Mouse (Mus musculus) stomach, embryonic 14.5 days (tissue): ENCODE measurements around the gene Nav2. TPM values are rescaled to one million over a fixed set of nuclear protein-coding genes. Genes with fewer than 3 reads are reported as not detected.
A peak's percentile ranks its signal among the peaks of the same experiment; 100 is the strongest.

Source experiments
- ATAC-seq: fragments of 200-750 bp; cut with Nextera tagmentation; 2 replicates; pipeline ENCODE4 v1.8.0; 2017; ENCODE audit warnings: low read depth, moderate TSS enrichment; ENCODE audit not compliant: insufficient number of reproducible peaks, insufficient read depth, low FRiP score
- H3K27ac ChIP-seq: fragments of 300-500 bp; sonication (generic); 2 replicates; pipeline ENCODE4 v1.5.1; 2014; ENCODE audit warnings: mild to moderate bottlenecking, low read length, moderate library complexity, mixed read lengths
- H3K27me3 ChIP-seq: fragments of 300-500 bp; sonication (generic); 2 replicates; pipeline ENCODE4 v1.6.1; 2014; ENCODE audit warnings: low read length, control low read depth, mixed read lengths; ENCODE audit not compliant: control insufficient read depth, insufficient read depth
- H3K36me3 ChIP-seq: fragments of 300-500 bp; sonication (generic); 2 replicates; pipeline ENCODE4 v1.6.1; 2014; ENCODE audit warnings: mild to moderate bottlenecking, control low read depth, low read length, moderate library complexity, mixed read lengths; ENCODE audit not compliant: control insufficient read depth, insufficient read depth
- H3K4me1 ChIP-seq: fragments of 300-500 bp; sonication (generic); 2 replicates; pipeline ENCODE4 v1.6.1; 2014; ENCODE audit warnings: low read length, control low read depth, mixed read lengths; ENCODE audit not compliant: control insufficient read depth, insufficient read depth
- H3K4me2 ChIP-seq: fragments of 300-500 bp; sonication (generic); replicated peaks from 2 replicates; pipeline ENCODE4 v1.6.1; 2014; ENCODE audit warnings: low read depth, low read length, control low read depth
- H3K4me3 ChIP-seq: fragments of 300-500 bp; sonication (generic); 2 replicates; pipeline ENCODE4 v1.5.1; 2014; ENCODE audit warnings: low read depth, low read length, control low read depth
- H3K9ac ChIP-seq: fragments of 300-500 bp; sonication (generic); replicated peaks from 2 replicates; pipeline ENCODE4 v1.6.1; 2014; ENCODE audit warnings: low read depth, mild to moderate bottlenecking, control low read depth, low read length, moderate library complexity, mixed read lengths
- H3K9me3 ChIP-seq: fragments of 300-500 bp; sonication (generic); 2 replicates; pipeline ENCODE4 v1.6.1; 2016; ENCODE audit warnings: low read depth, low read length, control low read depth; ENCODE audit not compliant: control insufficient read depth
- WGBS: fragments of 180-500 bp; shearing (Covaris S2); extraction: QIAGEN DNeasy Blood & Tissue Kit; methylation state at CpG from one replicate; pipeline ENCODE4 v1.1.7; 2014; 5-methylcytosine and 5-hydroxymethylcytosine counted together
- polyA plus RNA-seq: library from polyadenylated mRNA; unstranded; fragments of >200 nt; fragmentation: Nextera tagmentation; extraction: Ambion mirVana; gene quantifications from 2 replicates; pipeline ENCODE4 v1.2.1, GENCODE M21; 2014

Gene Nav2
- polyA plus RNA-seq, 1 experiment from 2014 or later, result 41.1 TPM

DNA sequence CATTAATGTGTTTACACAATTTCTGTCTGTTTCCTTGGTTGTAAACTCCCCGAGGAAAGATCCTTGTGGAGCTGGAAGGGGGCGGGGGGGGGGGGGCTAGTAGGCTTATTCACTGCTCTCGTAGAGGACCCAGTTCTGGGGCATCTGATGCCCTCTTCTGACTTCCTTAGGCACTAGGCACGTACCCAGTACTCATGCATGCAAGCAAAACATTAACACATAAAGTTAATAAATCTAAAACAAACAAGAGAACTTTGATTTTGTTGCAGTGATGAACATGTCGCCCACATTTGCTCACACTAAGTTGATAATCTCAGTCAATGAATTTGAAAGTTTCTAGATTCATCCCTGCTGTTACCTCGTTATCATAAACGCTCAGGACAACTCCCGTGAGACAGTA is 325.8 kb downstream of the Nav2 start:
- Histone ChIP-seq H3K4me2 (no peak overlapping the region), H3K9me3 (no peaks in the 10 kb centered on the region), H3K4me3 (no peak overlapping the region), H3K9ac (no peak overlapping the region), H3K27ac (no peak overlapping the region), H3K36me3 (no peaks in the 10 kb centered on the region), H3K4me1 (peaks cover 20% of the 10 kb centered on the region; the same call in 1 of the 2 replicates), H3K27me3 (no peaks in the 10 kb centered on the region)
- 55% methylated on average over 8 of the region's 8 CpGs for WGBS
- ATAC-seq, result no peak

DNA sequence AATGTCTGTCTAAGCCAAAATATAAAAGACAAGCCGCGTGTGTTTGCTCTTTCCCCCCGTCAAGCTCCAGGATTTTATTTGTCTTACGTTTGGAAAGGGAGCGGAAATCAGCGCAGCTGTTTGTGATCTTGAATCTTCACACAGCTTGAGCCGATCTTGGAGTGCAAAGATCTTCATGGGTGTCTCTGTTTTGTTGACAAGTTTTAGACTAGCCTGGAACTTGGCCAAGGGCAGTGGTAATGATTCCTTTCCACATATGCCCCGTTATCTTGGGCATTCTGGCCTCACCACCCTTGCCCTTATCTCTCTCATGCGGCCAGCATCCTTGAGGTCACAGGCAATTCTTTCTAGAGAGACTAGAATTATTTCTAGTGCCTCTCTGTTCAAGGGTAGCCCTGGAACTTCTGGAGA is 326.8 kb downstream of the Nav2 start:
- WGBS, result 44% methylated on average over 9 of the region's 9 CpGs
- Histone ChIP-seq H3K4me2 (no peak overlapping the region), H3K27me3 (no peaks in the 10 kb centered on the region), H3K36me3 (no peaks in the 10 kb centered on the region), H3K27ac (peak overlapping the region; percentile 87), H3K9me3 (no peaks in the 10 kb centered on the region), H3K4me1 (peaks cover 20% of the 10 kb centered on the region; the same call in 1 of the 2 replicates), H3K4me3 (no peak overlapping the region), H3K9ac (no peak overlapping the region)
- no peak for ATAC-seq

DNA sequence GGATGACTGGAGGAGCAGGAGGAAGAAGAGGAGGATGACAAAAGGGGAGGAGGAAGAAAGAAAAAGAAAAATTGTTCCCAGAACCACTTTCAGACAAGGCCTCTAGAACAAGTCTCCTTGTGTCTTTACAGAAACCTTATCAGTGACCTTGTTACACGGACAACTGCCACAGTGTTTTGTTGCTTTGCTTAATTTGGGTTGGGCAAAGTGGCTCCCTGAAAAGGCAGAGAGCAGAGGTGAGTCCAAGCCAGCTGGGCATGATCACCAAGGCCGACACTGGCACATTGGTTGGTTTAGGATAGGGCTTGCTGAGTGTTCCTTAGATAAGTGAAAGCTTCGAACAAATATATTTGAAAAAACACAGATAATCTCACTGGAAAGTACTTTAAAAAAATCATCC is 327.3 kb downstream of the Nav2 start:
- Histone ChIP-seq H3K27ac (peak overlapping the region; percentile 87), H3K27me3 (no peaks in the 10 kb centered on the region), H3K9me3 (no peaks in the 10 kb centered on the region), H3K4me1 (peaks cover 20% of the 10 kb centered on the region; the same call in 1 of the 2 replicates), H3K4me3 (no peak overlapping the region), H3K4me2 (no peak overlapping the region), H3K9ac (no peak overlapping the region), H3K36me3 (no peaks in the 10 kb centered on the region)
- WGBS, result 59% methylated on average over 3 of the region's 3 CpGs
- no peak for ATAC-seq

DNA sequence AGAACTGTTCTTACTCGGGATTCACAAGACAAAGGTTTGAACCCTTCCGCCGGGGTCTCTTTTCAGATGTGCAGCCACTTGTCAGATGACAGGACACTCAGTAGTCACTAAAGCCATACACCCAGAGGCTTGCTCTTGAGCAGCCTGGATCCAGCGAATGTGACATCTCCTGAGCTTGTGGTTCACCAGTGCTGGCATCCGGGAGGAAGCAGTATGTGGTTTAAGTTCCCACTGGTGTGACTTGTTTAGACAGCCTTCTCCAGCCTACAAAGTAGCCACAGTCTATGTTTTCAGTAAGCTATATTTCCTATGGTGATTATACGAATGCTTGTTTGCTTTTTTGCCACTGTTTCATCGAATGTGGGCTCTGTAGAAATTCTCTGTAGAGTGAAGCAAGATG is 331.9 kb downstream of the Nav2 start:
- Histone ChIP-seq H3K36me3 (no peaks in the 10 kb centered on the region), H3K9me3 (no peaks in the 10 kb centered on the region), H3K27ac (no peak overlapping the region), H3K4me2 (no peak overlapping the region), H3K9ac (no peak overlapping the region), H3K27me3 (no peaks in the 10 kb centered on the region), H3K4me3 (no peak overlapping the region), H3K4me1 (0 out of 2 replicates have a peak, but pooled peaks cover 8% of the 10 kb centered on the region)
- 84% methylated on average over 7 of the region's 7 CpGs for WGBS
- ATAC-seq, result no peak

DNA sequence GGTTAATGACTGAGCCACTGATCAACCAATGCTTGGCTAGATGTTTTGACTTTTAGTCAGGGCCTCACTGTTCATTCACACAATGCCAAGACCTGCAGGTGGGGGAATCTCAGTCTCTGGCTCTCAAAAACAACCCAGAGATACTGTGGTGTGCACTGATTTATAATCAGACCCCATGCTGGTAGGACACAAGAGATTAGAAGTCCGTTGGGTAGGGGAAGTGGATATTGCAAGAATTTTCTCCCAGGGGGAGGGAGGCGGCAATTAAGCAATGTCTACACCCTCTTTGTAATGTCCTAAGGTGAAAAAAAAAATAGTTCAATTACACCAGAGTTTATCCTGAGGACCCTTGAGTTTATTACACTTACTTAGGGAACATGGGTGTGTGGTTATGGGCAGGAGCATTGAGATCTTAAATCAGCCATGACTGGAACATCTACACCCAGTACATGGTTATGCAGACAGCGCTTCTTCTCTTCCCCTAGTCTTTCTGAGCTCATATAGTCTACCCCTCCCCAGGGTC is 332.8 kb downstream of the Nav2 start:
- Histone ChIP-seq H3K27ac (peak overlapping the region; percentile 62; the same call in 1 of the 2 replicates), H3K36me3 (no peaks in the 10 kb centered on the region), H3K27me3 (no peaks in the 10 kb centered on the region), H3K9me3 (no peaks in the 10 kb centered on the region), H3K4me2 (no peak overlapping the region), H3K9ac (no peak overlapping the region), H3K4me1 (0 out of 2 replicates have a peak, but pooled peaks cover 3% of the 10 kb centered on the region), H3K4me3 (no peak overlapping the region)
- WGBS, result 71% methylated on average over 3 of the region's 3 CpGs
- no peak for ATAC-seq

DNA sequence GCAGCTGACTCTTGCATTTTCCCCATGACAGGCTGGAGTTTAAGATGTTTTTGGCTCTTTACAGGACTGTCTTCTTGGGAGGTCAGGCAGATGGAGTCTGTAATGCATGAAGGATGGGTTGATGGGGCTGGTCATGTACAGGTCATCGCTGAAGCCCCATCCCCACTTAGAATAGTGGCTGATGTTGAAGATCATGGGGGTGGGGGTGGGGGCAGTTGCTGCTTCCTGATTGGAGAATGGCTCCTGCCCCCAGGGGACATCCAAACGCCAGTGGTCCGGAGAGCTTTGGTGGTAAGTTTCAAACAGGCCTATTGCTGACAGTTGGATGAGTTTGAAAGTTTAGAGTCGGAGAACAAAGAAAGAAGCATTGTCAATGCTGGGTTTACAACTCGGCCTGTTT is 333.7 kb downstream of the Nav2 start:
- H3K27me3 ChIP-seq, result no peaks in the 10 kb centered on the region
- no peaks in the 10 kb centered on the region for H3K9me3 ChIP-seq
- H3K9ac ChIP-seq, result no peak overlapping the region
- 0 out of 2 replicates have a peak, but pooled peaks cover 3% of the 10 kb centered on the region for H3K4me1 ChIP-seq
- no peak overlapping the region for H3K4me2 ChIP-seq
- WGBS, result 29% methylated on average over 5 of the region's 5 CpGs
- no peak for ATAC-seq
- peak overlapping the region; percentile 62; the same call in 1 of the 2 replicates for H3K27ac ChIP-seq
- H3K4me3 ChIP-seq, result no peak overlapping the region
- no peaks in the 10 kb centered on the region for H3K36me3 ChIP-seq

DNA sequence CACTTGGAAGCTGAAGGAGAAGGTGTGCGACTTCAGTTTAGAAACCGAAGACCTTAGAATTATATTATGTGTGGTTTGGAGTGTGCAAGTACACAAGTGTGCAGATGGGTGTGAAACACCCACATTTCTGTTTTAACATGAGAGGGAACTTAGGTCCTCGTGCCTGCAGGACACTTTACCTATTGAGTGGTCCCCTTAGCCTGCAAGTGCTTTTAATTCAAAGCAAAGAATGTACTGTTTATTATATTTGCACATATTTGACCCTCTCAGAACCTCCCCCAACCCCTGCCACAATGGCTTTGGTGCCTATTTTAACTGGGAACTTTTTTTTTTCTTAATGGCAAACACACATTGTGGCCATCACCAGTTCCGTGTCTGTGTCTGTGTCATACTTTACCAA is 334.6 kb downstream of the Nav2 start:
- Histone ChIP-seq H3K4me1 (peaks cover 12% of the 10 kb centered on the region; the same call in 1 of the 2 replicates), H3K4me2 (no peak overlapping the region), H3K36me3 (no peaks in the 10 kb centered on the region), H3K27ac (no peak overlapping the region), H3K9ac (no peak overlapping the region), H3K9me3 (no peaks in the 10 kb centered on the region), H3K27me3 (0 out of 2 replicates have a peak, but pooled peaks cover 4% of the 10 kb centered on the region), H3K4me3 (no peak overlapping the region)
- WGBS, result 54% methylated on average over 4 of the region's 4 CpGs
- no peak for ATAC-seq

DNA sequence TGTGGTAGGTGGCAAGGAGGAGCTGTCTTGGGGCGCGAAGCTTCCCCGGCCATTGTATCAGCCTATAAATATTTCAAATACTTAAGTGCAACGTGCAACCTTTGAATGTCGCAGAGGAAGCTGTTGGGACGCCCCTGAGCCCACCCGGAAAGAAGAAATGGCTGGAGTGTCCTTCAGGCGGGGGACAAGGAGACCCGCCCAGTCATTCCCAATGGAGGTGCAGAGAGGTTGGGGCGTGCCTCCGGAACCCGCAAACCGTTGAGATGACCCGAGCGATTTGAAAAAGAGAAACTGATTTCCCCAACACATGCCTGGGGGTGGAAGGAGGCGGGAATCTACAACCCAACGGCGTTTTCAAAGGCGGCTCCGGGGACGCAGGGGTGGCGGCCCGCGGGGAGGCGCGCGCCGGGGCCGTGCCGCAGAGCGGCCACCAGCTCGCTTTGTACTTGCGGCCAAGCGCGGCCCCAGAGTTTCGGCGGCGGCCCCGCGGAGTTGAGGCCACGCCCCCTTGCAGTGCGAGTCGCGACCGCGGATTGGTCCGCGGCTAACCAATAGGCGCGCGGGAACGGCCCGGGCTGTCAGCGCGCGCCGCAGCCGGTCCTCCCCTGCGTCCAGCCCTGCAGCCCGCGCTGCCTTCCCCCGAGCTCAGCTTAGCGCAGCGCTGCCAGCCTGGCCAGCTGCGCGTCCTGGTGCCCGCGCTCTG is 337.2 kb downstream of the Nav2 start:
- 0 out of 2 replicates have a peak, but pooled peaks cover 7% of the 10 kb centered on the region for H3K27me3 ChIP-seq
- WGBS, result under 1% methylated on average over 56 of the region's 68 CpGs
- peak; percentile 92 for ATAC-seq
- no peaks in the 10 kb centered on the region for H3K36me3 ChIP-seq
- peak overlapping the region; percentile 92 for H3K4me2 ChIP-seq
- H3K4me1 ChIP-seq, result peaks cover 23% of the 10 kb centered on the region
- H3K27ac ChIP-seq, result peak overlapping the region; percentile 62; the same call in 1 of the 2 replicates
- H3K4me3 ChIP-seq, result peak overlapping the region; percentile 56
- H3K9ac ChIP-seq, result peak overlapping the region; percentile 43
- H3K9me3 ChIP-seq, result no peaks in the 10 kb centered on the region
